Mouse (Mus musculus) urinary bladder, adult 18-20 months (tissue): ENCODE measurements around the gene Scfd2.

ENCODE experiments used
- DNase-seq, 2 experiments: peaks; one replicate each; pipeline ENCODE4 v3.0.0; 2022; ENCODE audit warnings: low spot score in 2 of 2, mixed read lengths in 2 of 2

Gene Scfd2

GRCm38 (mm10) chr5:74311865-74312264 is 219.7 kb downstream of the Scfd2 start:
- DNase-seq: peak in 1 of 2 experiments; percentile 21

GRCm38 (mm10) chr5:74311200-74311825 is 220.2 kb downstream of the Scfd2 start:
- DNase-seq: peak in 1 of 2 experiments; percentile 22

- DNase-seq: no peak
Observed at GRCm38 (mm10) chr5:74310101-74310500, 221.5 kb downstream of the Scfd2 start.

- DNase-seq: no peak
Observed at GRCm38 (mm10) chr5:74307242-74307641, 224.3 kb downstream of the Scfd2 start.

GRCm38 (mm10) chr5:74305533-74306189 is 225.9 kb downstream of the Scfd2 start:
- no peak for DNase-seq

GRCm38 (mm10) chr5:74304767-74305166 is 226.8 kb downstream of the Scfd2 start:
- peak in 1 of 2 experiments; percentile 62 for DNase-seq

GRCm38 (mm10) chr5:74302331-74302730 is 229.2 kb downstream of the Scfd2 start:
- no peak for DNase-seq

GRCm38 (mm10) chr5:74301443-74301842 is 230.1 kb downstream of the Scfd2 start:
- no peak for DNase-seq

- no peak for DNase-seq
Observed at GRCm38 (mm10) chr5:74300931-74301330, 230.6 kb downstream of the Scfd2 start.

GRCm38 (mm10) chr5:74300140-74300539 is 231.4 kb downstream of the Scfd2 start:
- no peak for DNase-seq

- DNase-seq: no peak
Observed at GRCm38 (mm10) chr5:74297113-74297512, 234.4 kb downstream of the Scfd2 start.

GRCm38 (mm10) chr5:74296096-74296495 is 235.5 kb downstream of the Scfd2 start:
- DNase-seq: no peak

- no peak for DNase-seq
Observed at GRCm38 (mm10) chr5:74293513-74293912, 238.0 kb downstream of the Scfd2 start.

GRCm38 (mm10) chr5:74292050-74292449 is 239.5 kb downstream of the Scfd2 start:
- no peak for DNase-seq

GRCm38 (mm10) chr5:74291575-74291974 is 240.0 kb downstream of the Scfd2 start:
- DNase-seq: no peak

- DNase-seq: no peak
Observed at GRCm38 (mm10) chr5:74289957-74290356, 241.6 kb downstream of the Scfd2 start.

GRCm38 (mm10) chr5:74288206-74288605 is 243.4 kb downstream of the Scfd2 start:
- DNase-seq: no peak

GRCm38 (mm10) chr5:74286301-74286700 is 245.3 kb downstream of the Scfd2 start:
- DNase-seq: no peak

GRCm38 (mm10) chr5:74285764-74286163 is 245.8 kb downstream of the Scfd2 start:
- no peak for DNase-seq

GRCm38 (mm10) chr5:74285289-74285688 is 246.3 kb downstream of the Scfd2 start:
- DNase-seq: no peak

GRCm38 (mm10) chr5:74283545-74283944 is 248.0 kb downstream of the Scfd2 start:
- no peak for DNase-seq

- no peak for DNase-seq
Observed at GRCm38 (mm10) chr5:74281480-74281879, 250.1 kb downstream of the Scfd2 start.

GRCm38 (mm10) chr5:74279673-74280072 is 251.9 kb downstream of the Scfd2 start:
- no peak for DNase-seq
